Mouse (Mus musculus) kidney, adult 2 months (tissue): ENCODE measurements around the gene Cpm.

ENCODE experiments used
- CTCF ChIP-seq: fragments of 200-500 bp; conservative IDR thresholded peaks from 2 replicates; pipeline ENCODE4 v1.5.1; 2011; ENCODE audit warnings: low read depth, mild to moderate bottlenecking, control low read depth, low read length, moderate library complexity, mixed read lengths; ENCODE audit not compliant: insufficient read depth, insufficient read length
- POLR2A ChIP-seq: fragments of 200-500 bp; IDR thresholded peaks from one replicate; pipeline ENCODE4 v1.6.1; 2011; ENCODE audit warnings: low read depth, low read length, control low read depth

DNA sequence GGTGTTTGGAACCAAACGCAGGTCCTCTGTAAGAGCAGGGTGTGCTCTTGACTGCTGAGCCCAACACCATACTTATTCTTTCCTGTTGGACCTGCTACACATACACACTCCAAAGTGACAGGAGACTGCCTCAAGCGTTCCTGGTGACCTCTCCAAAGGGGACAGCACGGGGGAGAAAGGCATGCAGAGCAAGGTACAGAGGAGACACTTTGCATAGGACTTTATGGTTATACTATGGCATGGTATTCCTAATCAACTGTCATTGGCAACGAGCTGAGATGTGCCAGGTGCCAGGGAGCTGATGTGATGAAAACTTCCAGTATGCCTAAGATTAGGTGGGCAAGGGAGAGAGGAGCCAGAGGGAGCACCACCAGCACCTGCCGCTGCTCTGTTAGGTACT is 107.3 kb downstream of the Cpm start:
- TF ChIP-seq POLR2A (no peak), CTCF (no peak)
